ENCODE assay signal across 9 mouse cellular contexts in the genomic region with DNA sequence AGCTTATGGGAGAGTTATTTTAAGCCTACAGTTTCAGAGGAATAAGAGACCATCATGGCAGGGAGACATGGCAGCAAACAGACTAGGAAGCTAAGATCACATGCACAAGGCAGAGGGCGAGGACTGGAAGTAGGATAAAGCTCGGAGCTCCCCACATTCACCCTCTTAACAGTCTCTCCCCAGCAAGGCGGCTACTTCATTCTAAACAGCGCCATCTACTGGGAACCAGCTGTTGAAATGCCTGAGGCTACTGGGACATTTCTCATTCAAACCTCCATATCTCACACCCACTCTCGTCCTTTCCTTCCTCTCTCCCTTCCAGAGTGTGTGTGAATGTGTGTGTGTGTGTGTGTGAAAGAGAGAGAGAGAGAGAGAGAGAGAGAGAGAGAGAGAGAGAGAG.
DNase-seq lines count a peak whose midpoint lies in the region.
"Had no signal": no experiment of that assay in that cellular context is flagged by ENCODE, and none has a peak within 500 bp of the region (broad histone marks: within the 10 kb centered on the region; RNA-seq: fewer than 3 reads in every experiment).

No protein-coding gene starts in this region.

- DNase-seq in adrenal gland, adult 2 months: peak; percentile 4
- DNase-seq in adrenal gland, postnatal 4 days (ENCODE audit: low spot score in 2 of 2): no peak
- DNase-seq in kidney, adult 9 months: peak; percentile 3
- no peak for DNase-seq in kidney, adult 11 months
- peak; percentile 37 for DNase-seq in ES-CJ7 (ENCODE audit: low read depth, low spot score)
- DNase-seq in embryo, embryonic 10.5 days (ENCODE audit: low spot score): peak; percentile 72
- no peak for DNase-seq in Muller cell, postnatal 12 days (ENCODE audit: inconsistent ontology term)
- DNase-seq in urinary bladder, adult 18-20 months (ENCODE audit: low spot score in 2 of 2): no peak
- DNase-seq: kidney, postnatal 25 days had no signal

Comparison
In these comparisons a context has a peak if more than half of its experiments do, and no peak if none do; other contexts are left out.
1. DNase-seq: peak in adrenal gland, adult 2 months (single experiment), kidney, adult 9 months (single experiment), ES-CJ7 (single experiment) and embryo, embryonic 10.5 days (single experiment); none in adrenal gland, postnatal 4 days (0 of 2), kidney, adult 11 months (single experiment), Muller cell, postnatal 12 days (single experiment) and urinary bladder, adult 18-20 months (0 of 2).